Mouse (Mus musculus): ENCODE measurements around the gene Rgs19. TPM values are rescaled to one million over a fixed set of nuclear protein-coding genes. Genes with fewer than 3 reads are reported as not detected.

Gene Rgs19
- 74.9 and 81.9 TPM in 2 replicates for polyA plus RNA-seq (2016; fragmentation: Nextera tagmentation; extraction: Ambion mirVana)

DNA sequence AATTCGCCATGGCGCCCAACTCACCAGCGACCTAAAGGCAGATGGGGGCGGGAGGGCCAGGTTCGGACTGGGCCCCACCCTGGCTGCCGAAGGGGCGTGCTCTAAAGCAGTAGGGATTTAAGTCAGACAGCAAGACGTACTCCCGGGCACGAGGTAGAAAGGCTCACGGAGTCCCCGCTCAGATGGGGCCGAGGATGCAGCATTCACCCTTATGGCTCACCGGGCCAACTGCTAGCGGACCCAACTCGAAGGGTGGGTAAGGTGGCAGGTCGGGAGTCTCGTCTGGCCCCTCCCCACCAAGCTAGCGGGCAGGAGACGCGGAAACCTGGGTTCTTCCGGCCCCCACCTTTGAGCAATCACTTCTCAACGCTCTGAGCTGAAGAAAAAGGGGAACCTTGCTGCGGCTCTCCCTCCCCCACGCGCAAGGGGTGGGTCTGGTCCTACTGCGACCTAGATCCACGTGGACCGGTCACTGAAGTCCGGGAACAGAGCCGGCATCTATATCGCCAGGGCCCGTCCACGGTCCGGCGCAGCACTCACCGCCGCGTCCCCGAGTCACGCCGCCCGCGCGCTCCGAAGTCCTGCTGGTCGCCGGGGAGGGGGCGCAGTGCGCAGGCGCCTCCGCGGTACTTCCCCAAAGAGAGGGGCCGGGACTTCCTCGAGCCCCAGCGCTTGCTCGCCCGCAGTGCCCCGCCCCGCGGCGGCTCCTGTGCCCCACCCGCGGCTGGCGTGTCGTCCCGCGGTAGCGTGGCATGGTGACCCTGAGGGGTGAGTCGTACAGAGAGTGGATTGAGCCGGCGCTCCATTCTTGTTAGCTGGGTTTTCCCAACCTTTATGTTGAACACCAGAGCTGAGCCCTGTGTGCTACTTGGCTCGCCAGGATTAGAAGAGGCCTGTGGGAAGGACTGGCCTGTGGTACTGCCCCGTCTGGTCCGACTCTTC, at the start of gene Rgs19:
Gene Rgs19 (minus strand): TSS at position 639 of the 942 bp plus-strand sequence.
- Histone ChIP-seq H3K4me1 (peaks cover 14% of the 10 kb centered on the region), H3K9me3 (no peaks in the 10 kb centered on the region), H3K27ac (peak within 1 kb of the TSS; percentile 55), H3K4me2 (replicated peaks) (peak within 1 kb of the TSS; percentile 92), H3K4me3 (peak within 1 kb of the TSS; percentile 69), H3K36me3 (peaks cover 19% of the 10 kb centered on the region), H3K9ac (peak within 1 kb of the TSS; percentile 74), H3K27me3 (no peaks in the 10 kb centered on the region)
- WGBS = under 1% methylated on average over 74 of the region's 75 CpGs
- ATAC-seq (ENCODE audit: insufficient number of reproducible peaks, insufficient read depth, low FRiP score, low TSS enrichment) = peak; percentile 82

DNA sequence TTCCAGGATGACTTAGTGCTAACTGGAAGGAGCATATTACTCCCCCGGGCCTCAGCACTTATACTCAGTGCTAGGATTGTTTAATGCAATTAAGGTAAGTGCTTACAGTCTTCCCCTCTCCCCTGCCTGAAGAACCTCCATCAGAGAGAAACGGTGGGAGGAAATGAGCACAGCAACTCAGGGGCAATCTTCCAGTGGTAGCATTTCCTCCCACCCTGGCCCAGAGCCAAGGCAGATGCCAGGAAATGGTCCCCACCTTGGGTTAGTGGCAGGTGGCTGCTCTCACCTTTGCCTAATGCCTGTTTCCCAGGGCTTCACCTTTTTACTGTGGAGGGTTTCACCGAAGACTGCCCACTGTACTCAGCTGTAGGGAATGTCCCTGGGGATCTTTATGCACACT, 36.3 kb upstream of the Rgs19 start:
- Histone ChIP-seq H3K9ac (no peak overlapping the region), H3K27me3 (no peaks in the 10 kb centered on the region), H3K4me1 (no peaks in the 10 kb centered on the region), H3K36me3 (no peaks in the 10 kb centered on the region), H3K4me2 (replicated peaks) (no peak overlapping the region), H3K9me3 (no peaks in the 10 kb centered on the region), H3K27ac (no peak overlapping the region), H3K4me3 (no peak overlapping the region)
- ATAC-seq (ENCODE audit: insufficient number of reproducible peaks, insufficient read depth, low FRiP score, low TSS enrichment) = no peak
- WGBS = 50% methylated on average over 3 of the region's 3 CpGs

DNA sequence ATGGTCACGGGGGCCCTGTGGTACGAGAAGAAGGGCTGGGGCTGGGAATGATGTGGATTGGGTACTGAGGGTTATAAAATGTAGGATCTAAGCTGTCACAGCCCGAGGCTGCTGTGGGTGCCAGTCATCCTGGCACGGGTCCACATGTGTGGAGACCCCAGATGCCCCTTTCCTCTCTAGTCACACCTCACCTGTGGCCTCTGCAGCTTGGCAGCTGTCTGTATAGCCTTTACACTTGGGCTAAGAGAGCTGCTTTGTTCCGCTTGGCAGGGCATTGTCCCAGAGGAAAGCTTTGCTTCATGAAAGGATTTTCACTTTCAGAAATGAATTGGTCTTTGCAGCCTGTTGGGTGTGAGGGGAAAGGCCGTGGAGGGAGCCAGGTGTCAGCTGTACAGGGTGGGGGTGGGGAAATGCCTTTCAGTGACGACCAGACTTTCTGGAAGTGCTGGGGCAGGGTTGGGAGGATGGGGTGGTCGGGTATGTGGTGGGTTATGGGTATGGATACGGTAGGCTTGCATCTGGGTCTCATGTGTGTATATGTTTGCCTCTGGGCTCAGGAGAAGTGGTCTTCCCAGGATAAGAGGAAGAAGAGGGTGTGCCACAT, 34.0 kb upstream of the Rgs19 start:
- no peak overlapping the region for H3K9ac ChIP-seq
- H3K4me2 ChIP-seq (replicated peaks) = no peak overlapping the region
- no peak overlapping the region for H3K4me3 ChIP-seq
- no peaks in the 10 kb centered on the region for H3K36me3 ChIP-seq
- no peaks in the 10 kb centered on the region for H3K9me3 ChIP-seq
- no peak for ATAC-seq (ENCODE audit: insufficient number of reproducible peaks, insufficient read depth, low FRiP score, low TSS enrichment)
- no peak overlapping the region for H3K27ac ChIP-seq
- H3K27me3 ChIP-seq = no peaks in the 10 kb centered on the region
- H3K4me1 ChIP-seq = no peaks in the 10 kb centered on the region
- 53% methylated on average over 9 of the region's 9 CpGs for WGBS

- no peaks in the 10 kb centered on the region for H3K27me3 ChIP-seq
- H3K9ac ChIP-seq = no peak overlapping the region
- no peak overlapping the region for H3K4me3 ChIP-seq
- 12% methylated on average over 3 of the region's 3 CpGs for WGBS
- H3K27ac ChIP-seq = no peak overlapping the region
- H3K9me3 ChIP-seq = no peaks in the 10 kb centered on the region
- H3K4me2 ChIP-seq (replicated peaks) = no peak overlapping the region
- no peaks in the 10 kb centered on the region for H3K36me3 ChIP-seq
- H3K4me1 ChIP-seq = no peaks in the 10 kb centered on the region
- no peak for ATAC-seq (ENCODE audit: insufficient number of reproducible peaks, insufficient read depth, low FRiP score, low TSS enrichment)
Measured at GRCm38 (mm10) chr2:181722213-181722612, 28.4 kb upstream of the Rgs19 start.

- Histone ChIP-seq H3K4me2 (replicated peaks) (no peak overlapping the region), H3K4me1 (no peaks in the 10 kb centered on the region), H3K36me3 (no peaks in the 10 kb centered on the region), H3K27me3 (no peaks in the 10 kb centered on the region), H3K4me3 (no peak overlapping the region), H3K27ac (no peak overlapping the region), H3K9me3 (no peaks in the 10 kb centered on the region), H3K9ac (no peak overlapping the region)
- ATAC-seq (ENCODE audit: insufficient number of reproducible peaks, insufficient read depth, low FRiP score, low TSS enrichment) = no peak
Measured at GRCm38 (mm10) chr2:181721200-181721599, 27.4 kb upstream of the Rgs19 start.

DNA sequence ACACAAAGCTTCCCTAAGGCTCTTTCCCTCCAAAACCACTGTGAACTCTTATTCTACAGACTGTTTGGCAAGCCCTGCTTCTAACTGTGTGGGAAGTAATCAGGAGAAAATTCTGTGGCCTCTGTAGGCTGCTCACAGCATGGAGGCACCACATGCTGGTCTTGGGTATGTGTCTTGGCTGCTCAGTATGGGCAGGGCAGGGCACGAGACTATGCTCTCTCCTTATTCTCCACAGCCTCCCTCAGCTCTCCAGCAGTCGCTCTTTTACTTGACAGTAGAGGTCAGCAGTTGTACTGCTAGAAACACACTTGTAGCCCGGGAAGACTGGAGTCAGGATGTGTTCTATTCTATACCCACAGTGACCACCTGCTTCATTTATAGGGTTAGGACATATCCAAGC, 26.3 kb upstream of the Rgs19 start:
- Histone ChIP-seq H3K36me3 (no peaks in the 10 kb centered on the region), H3K9me3 (no peaks in the 10 kb centered on the region), H3K4me2 (replicated peaks) (no peak overlapping the region), H3K9ac (no peak overlapping the region), H3K4me3 (no peak overlapping the region), H3K27ac (no peak overlapping the region), H3K4me1 (peaks cover 2% of the 10 kb centered on the region), H3K27me3 (no peaks in the 10 kb centered on the region)
- no peak for ATAC-seq (ENCODE audit: insufficient number of reproducible peaks, insufficient read depth, low FRiP score, low TSS enrichment)
- 32% methylated on average over 3 of the region's 3 CpGs for WGBS

- Histone ChIP-seq H3K9me3 (no peaks in the 10 kb centered on the region), H3K36me3 (no peaks in the 10 kb centered on the region), H3K4me3 (no peak overlapping the region), H3K4me2 (replicated peaks) (no peak overlapping the region), H3K9ac (no peak overlapping the region), H3K27me3 (no peaks in the 10 kb centered on the region), H3K4me1 (peaks cover 4% of the 10 kb centered on the region), H3K27ac (no peak overlapping the region)
- 58% methylated on average over 3 of the region's 3 CpGs for WGBS
- no peak for ATAC-seq (ENCODE audit: insufficient number of reproducible peaks, insufficient read depth, low FRiP score, low TSS enrichment)
Measured at GRCm38 (mm10) chr2:181716991-181717390, 23.2 kb upstream of the Rgs19 start.

- H3K9me3 ChIP-seq = no peaks in the 10 kb centered on the region
- H3K4me3 ChIP-seq = peak overlapping the region; percentile 28
- no peak overlapping the region for H3K27ac ChIP-seq
- peak; percentile 50; the same call in 1 of the 2 replicates for ATAC-seq (ENCODE audit: insufficient number of reproducible peaks, insufficient read depth, low FRiP score, low TSS enrichment)
- H3K4me2 ChIP-seq (replicated peaks) = peak overlapping the region; percentile 40
- no peaks in the 10 kb centered on the region for H3K27me3 ChIP-seq
- no peaks in the 10 kb centered on the region for H3K36me3 ChIP-seq
- WGBS = 64% methylated on average over 3 of the region's 3 CpGs
- H3K4me1 ChIP-seq = peaks cover 4% of the 10 kb centered on the region
- peak overlapping the region; percentile 30; the same call in 1 of the 2 replicates for H3K9ac ChIP-seq
Measured at GRCm38 (mm10) chr2:181715382-181715781, 21.6 kb upstream of the Rgs19 start.

DNA sequence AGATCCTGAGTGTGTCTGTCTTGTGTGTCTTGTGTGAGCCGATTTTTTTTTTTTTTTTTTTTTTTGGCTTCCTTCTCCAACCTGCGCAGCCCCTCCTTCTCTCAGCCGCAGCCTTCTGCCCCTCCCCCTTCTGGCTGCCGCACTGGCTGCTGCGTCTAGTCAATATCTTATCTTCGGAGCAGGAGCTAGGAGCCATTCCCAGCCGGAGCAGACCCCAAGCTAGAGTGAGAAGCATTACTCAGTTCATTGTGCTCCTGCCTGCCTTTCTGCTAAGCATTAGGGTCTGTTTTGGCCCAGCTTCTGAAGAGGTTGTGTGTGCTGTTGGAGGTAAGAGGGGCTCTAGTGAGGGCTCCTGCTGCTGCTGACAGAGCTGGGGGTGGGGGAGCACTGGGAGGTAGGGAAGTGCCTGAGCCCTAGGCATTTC, 21.1 kb upstream of the Rgs19 start, which contains the start of gene Oprl1:
Gene Oprl1 (plus strand): TSS at position 114 of the 424 bp plus-strand sequence.
- Histone ChIP-seq H3K27ac (peak within 1 kb of the TSS; percentile 54; the same call in 1 of the 2 replicates), H3K9ac (peak within 1 kb of the TSS; percentile 30; the same call in 1 of the 2 replicates), H3K4me3 (peak within 1 kb of the TSS; percentile 28), H3K9me3 (no peaks in the 10 kb centered on the region), H3K4me1 (peaks cover 4% of the 10 kb centered on the region), H3K36me3 (no peaks in the 10 kb centered on the region), H3K27me3 (no peaks in the 10 kb centered on the region), H3K4me2 (replicated peaks) (peak within 1 kb of the TSS; percentile 40)
- ATAC-seq (ENCODE audit: insufficient number of reproducible peaks, insufficient read depth, low FRiP score, low TSS enrichment) = peak; percentile 23; the same call in 1 of the 2 replicates
- WGBS = 2% methylated on average over 7 of the region's 7 CpGs

DNA sequence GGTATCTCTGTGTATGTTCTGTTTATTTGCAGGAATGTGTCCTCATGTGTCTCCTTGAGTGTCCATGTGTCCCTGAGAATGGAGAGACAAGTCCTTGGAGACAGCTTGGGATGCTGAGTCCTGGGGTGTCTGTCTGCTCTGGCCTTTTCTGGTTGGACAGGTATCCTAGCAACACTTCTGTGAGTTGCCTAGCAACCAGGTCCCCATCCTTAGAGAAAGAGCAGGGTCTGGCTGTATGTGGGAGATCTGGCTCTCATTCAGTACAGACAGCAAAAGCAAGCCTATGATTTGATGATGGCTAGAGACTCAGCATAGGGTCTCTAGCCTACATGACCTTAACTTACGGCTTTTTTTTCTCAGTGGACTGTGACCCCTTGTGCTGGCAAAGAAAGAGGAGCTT, 20.0 kb upstream of the Rgs19 start:
- Histone ChIP-seq H3K27ac (no peak overlapping the region), H3K27me3 (no peaks in the 10 kb centered on the region), H3K9ac (no peak overlapping the region), H3K4me2 (replicated peaks) (no peak overlapping the region), H3K4me1 (peaks cover 4% of the 10 kb centered on the region), H3K36me3 (no peaks in the 10 kb centered on the region), H3K9me3 (no peaks in the 10 kb centered on the region), H3K4me3 (no peak overlapping the region)
- ATAC-seq (ENCODE audit: insufficient number of reproducible peaks, insufficient read depth, low FRiP score, low TSS enrichment) = 0 out of 2 replicates have a peak, but pooled peaks have one; percentile 41
- WGBS = 90% methylated on average over 1 of the region's 1 CpGs

GRCm38 (mm10) chr2:181706668-181707067, 12.9 kb upstream of the Rgs19 start:
- no peak for ATAC-seq (ENCODE audit: insufficient number of reproducible peaks, insufficient read depth, low FRiP score, low TSS enrichment)
- Histone ChIP-seq H3K4me1 (no peaks in the 10 kb centered on the region), H3K4me3 (no peak overlapping the region), H3K27me3 (no peaks in the 10 kb centered on the region), H3K27ac (no peak overlapping the region), H3K4me2 (replicated peaks) (no peak overlapping the region), H3K9ac (no peak overlapping the region), H3K9me3 (no peaks in the 10 kb centered on the region), H3K36me3 (no peaks in the 10 kb centered on the region)
- WGBS = 41% methylated on average over 4 of the region's 4 CpGs

DNA sequence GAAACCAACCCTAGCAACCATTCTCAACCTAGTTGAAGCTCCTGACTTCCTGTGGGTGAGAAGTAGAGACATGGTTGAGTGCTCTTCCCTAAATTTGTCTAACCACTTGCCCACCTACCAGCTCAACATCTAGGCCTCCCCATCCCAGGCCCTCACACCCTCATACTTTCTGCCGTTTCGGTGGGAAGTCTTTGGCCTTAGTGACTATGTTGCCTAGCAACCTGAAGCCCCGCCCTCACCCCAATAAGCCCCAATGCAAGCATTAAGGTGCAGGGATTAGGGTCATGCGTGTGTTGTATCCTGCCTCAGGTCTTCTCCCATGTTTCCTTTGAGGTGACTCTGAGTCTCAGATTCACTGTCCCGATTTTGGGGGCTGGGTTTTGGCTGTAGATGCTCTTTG, 4.5 kb upstream of the Rgs19 start, which contains the start of gene Lkaaear1:
Gene Lkaaear1 (minus strand): TSS at position 202 of the 400 bp plus-strand sequence.
- no peaks in the 10 kb centered on the region for H3K9me3 ChIP-seq
- H3K27ac ChIP-seq = no peak within 1 kb of the TSS
- 0 out of 2 replicates have a peak, but pooled peaks cover 6% of the 10 kb centered on the region for H3K4me1 ChIP-seq
- no peaks in the 10 kb centered on the region for H3K36me3 ChIP-seq
- no peak within 1 kb of the TSS for H3K9ac ChIP-seq
- no peak for ATAC-seq (ENCODE audit: insufficient number of reproducible peaks, insufficient read depth, low FRiP score, low TSS enrichment)
- H3K4me3 ChIP-seq = no peak within 1 kb of the TSS
- WGBS = 50% methylated on average over 5 of the region's 5 CpGs
- no peak within 1 kb of the TSS for H3K4me2 ChIP-seq (replicated peaks)
- no peaks in the 10 kb centered on the region for H3K27me3 ChIP-seq
